Mouse (Mus musculus): ENCODE data around the gene Cacna2d2. TPM values are rescaled to one million over a fixed set of nuclear protein-coding genes. Genes with fewer than 3 reads are reported as not detected.
"Not testable (repeated sequence)": the region's sequence is repeated elsewhere in the genome, so short reads cannot be mapped to it uniquely, and the experiment has no call there.

The Cacna2d2 gene
- total and polyA plus RNA-seq, 2 experiments from 2014 or later, result 7.6 to 108 TPM

DNA sequence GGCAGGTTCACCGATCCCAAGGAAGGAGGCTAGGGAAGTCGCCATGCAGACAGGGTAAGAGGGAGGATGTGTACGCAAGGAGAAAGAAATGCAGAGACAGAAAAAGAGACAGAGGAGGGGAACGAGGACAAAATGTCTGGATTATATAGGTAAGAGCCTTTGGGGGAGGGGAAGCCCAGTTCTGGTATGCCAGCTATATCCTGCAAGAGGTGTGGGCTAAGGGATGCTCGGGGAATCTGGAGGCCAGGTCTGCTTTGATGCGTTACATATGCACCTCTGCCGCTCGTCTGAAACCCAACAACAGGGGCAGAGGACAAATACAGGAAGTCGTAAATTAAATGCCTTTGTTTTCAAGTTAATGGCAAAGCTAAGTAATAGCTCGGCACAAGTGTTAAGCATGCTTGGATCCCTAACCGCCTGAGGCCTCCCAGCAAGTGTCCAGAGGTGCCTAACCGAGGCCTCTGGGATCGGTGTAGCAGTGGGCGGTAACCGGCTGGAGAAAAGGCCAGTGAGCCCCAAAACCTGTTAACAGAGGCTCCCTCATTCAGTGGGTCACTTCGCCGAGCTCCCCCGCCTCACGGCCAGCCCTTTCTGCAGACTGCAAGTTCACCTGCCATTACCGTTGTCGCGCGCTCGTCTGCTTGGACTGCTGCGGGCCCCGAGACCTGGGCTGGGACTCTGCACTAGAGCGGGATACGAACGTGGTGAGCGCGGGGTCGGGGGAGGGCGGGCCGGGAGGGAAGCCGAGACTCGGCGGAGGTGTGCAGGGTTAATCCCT lies 154.3 kb downstream of the Cacna2d2 start:
- Histone ChIP-seq H3K9ac (replicated peaks; ENCODE audit: low read length) (peak overlapping the region; percentile 66), H3K36me3 (ENCODE audit: insufficient read depth, low read length) (peaks cover 18% of the 10 kb centered on the region), H3K4me1 (ENCODE audit: insufficient read depth, low read length) (peaks cover 31% of the 10 kb centered on the region), H3K4me2 (ENCODE audit: low read depth, low read length) (peak overlapping the region; percentile 68), H3K27ac (peak overlapping the region; percentile 74), H3K4me3 (ENCODE audit: low read length) (peak overlapping the region; percentile 64), H3K27me3 (ENCODE audit: insufficient read depth, low read length) (0 out of 2 replicates have a peak, but pooled peaks cover 7% of the 10 kb centered on the region), H3K9me3 (ENCODE audit: low read length) (no peaks in the 10 kb centered on the region)
- DNase-seq (ENCODE audit: low spot score) (no peak), ATAC-seq (peak; percentile 1; the same call in 1 of the 2 replicates)
- no peak for TF ChIP-seq CTCF (IDR thresholded peaks at IDR 0.05; ENCODE audit: low read depth)
- 10% methylated on average over 37 of the region's 37 CpGs for WGBS

DNA sequence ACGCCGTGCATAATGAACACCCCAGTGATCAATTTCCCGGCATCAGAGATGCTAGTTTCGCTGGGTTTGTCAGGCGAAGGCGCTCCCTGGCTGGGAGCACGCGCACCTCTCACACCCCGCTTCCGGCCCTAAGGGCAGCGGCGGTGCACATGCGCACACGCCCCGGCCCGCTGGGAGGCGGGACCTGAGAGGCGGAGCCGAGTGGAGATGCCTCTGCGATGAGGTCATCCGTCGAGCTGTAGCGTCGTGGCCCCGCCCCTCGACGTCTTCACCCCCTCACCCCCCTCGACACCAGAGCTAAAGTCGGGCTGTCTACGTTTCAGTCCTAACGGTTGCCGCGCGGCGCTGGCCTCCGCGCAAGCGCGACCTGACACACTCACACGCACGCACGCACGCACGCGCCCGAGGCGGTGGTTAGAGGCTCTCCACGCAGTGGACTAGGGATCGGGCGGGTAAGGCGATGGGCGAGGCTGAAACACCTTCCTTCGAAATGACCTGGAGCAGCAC lies 155.0 kb downstream of the Cacna2d2 start:
- ATAC-seq, result peak; percentile 96
- peak; percentile 40; the same call in 1 of the 2 replicates for TF ChIP-seq CTCF (IDR thresholded peaks at IDR 0.05; ENCODE audit: low read depth)
- Histone ChIP-seq H3K9me3 (ENCODE audit: low read length) (no peaks in the 10 kb centered on the region), H3K4me3 (ENCODE audit: low read length) (peak overlapping the region; percentile 64), H3K27ac (peak overlapping the region; percentile 74), H3K4me1 (ENCODE audit: insufficient read depth, low read length) (peaks cover 31% of the 10 kb centered on the region), H3K4me2 (ENCODE audit: low read depth, low read length) (peak overlapping the region; percentile 68), H3K36me3 (ENCODE audit: insufficient read depth, low read length) (peaks cover 25% of the 10 kb centered on the region), H3K9ac (replicated peaks; ENCODE audit: low read length) (peak overlapping the region; percentile 66), H3K27me3 (ENCODE audit: insufficient read depth, low read length) (0 out of 2 replicates have a peak, but pooled peaks cover 7% of the 10 kb centered on the region)
- DNase-seq (ENCODE audit: low spot score), result peak; percentile 99
- WGBS, result 0% methylated on average over 50 of the region's 53 CpGs

DNA sequence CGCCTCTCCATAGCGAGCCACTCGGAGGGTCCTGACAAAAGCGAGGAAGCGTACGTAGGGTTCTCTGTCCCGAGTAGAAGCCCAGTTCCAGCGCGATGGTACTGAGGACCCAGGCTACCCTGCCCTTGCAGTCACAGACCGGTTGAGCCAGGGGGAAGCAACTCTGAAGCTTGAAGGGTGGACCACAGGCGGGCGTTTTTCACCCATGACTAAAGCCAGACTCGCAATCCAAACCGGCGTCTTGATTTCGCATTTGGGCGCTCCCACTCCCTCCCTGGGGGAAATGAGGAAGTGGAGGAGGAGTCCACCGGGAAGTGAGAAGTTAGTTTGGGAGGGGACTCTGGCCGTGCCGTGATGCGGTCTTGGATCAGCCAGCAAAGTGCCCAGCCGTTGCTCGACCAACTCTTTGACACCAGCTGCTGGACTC lies 155.6 kb downstream of the Cacna2d2 start:
- peak; percentile 21; the same call in 1 of the 2 replicates for TF ChIP-seq CTCF (IDR thresholded peaks at IDR 0.05; ENCODE audit: low read depth)
- Histone ChIP-seq H3K9ac (replicated peaks; ENCODE audit: low read length) (peak overlapping the region; percentile 64), H3K9me3 (ENCODE audit: low read length) (no peaks in the 10 kb centered on the region), H3K27me3 (ENCODE audit: insufficient read depth, low read length) (0 out of 2 replicates have a peak, but pooled peaks cover 7% of the 10 kb centered on the region), H3K27ac (peak overlapping the region; percentile 74), H3K4me3 (ENCODE audit: low read length) (peak overlapping the region; percentile 64), H3K4me1 (ENCODE audit: insufficient read depth, low read length) (peaks cover 31% of the 10 kb centered on the region), H3K4me2 (ENCODE audit: low read depth, low read length) (peak overlapping the region; percentile 68), H3K36me3 (ENCODE audit: insufficient read depth, low read length) (peaks cover 31% of the 10 kb centered on the region)
- DNase-seq (ENCODE audit: low spot score), result peak; percentile 57
- no peak for ATAC-seq
- WGBS, result under 1% methylated on average over 23 of the region's 23 CpGs

DNA sequence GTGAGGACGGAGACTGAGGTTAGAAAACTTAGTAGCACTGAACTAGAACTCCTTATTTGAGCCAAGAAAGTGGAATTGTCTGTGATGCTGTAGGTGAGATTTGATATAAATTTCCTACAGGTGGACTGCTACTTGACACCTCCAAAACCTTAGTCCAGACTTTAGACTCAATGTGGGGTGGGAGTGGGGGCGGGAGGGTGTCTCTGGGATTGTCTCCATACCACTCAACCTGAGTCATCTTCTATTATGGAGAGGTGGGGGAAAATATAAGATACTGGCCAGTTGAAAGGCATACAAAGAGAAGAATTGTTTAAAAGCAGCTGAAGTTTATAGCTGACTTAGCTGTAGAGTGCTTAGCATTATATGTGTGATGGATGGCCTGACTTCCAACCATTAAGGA lies 156.3 kb downstream of the Cacna2d2 start:
- Histone ChIP-seq H3K4me1 (ENCODE audit: insufficient read depth, low read length) (peaks cover 31% of the 10 kb centered on the region), H3K4me2 (ENCODE audit: low read depth, low read length) (peak overlapping the region; percentile 68), H3K27me3 (ENCODE audit: insufficient read depth, low read length) (0 out of 2 replicates have a peak, but pooled peaks cover 7% of the 10 kb centered on the region), H3K9me3 (ENCODE audit: low read length) (no peaks in the 10 kb centered on the region), H3K27ac (no peak overlapping the region), H3K36me3 (ENCODE audit: insufficient read depth, low read length) (peaks cover 32% of the 10 kb centered on the region), H3K4me3 (ENCODE audit: low read length) (peak overlapping the region; percentile 64), H3K9ac (replicated peaks; ENCODE audit: low read length) (peak overlapping the region; percentile 64; the same call in 1 of the 2 replicates)
- DNase-seq (ENCODE audit: low spot score), result no peak
- 50% methylated on average over 2 of the region's 2 CpGs for WGBS
- no peak for ATAC-seq
- no peak for TF ChIP-seq CTCF (IDR thresholded peaks at IDR 0.05; ENCODE audit: low read depth)

DNA sequence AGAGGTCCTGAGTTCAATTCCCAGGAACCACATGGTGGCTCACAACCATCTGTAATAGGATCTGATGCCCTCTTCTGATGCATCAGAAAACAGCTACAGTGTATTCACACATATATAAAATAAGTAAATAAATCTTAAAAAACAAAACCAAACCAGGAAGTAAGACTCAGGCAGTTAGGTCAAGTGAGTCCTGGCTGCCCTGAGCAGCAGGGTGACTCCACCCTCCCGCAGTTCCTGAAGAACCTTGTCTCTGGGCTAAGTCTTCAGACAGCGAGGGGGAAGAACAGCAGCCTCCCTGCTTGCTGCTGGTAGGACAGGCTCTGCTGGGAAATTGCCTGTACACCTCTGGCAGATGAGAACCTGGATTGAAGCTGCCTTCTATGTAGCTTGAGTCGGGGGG lies 156.9 kb downstream of the Cacna2d2 start:
- Histone ChIP-seq H3K4me3 (ENCODE audit: low read length) (no peak overlapping the region), H3K27ac (no peak overlapping the region), H3K36me3 (ENCODE audit: insufficient read depth, low read length) (peaks cover 33% of the 10 kb centered on the region), H3K4me1 (ENCODE audit: insufficient read depth, low read length) (peaks cover 28% of the 10 kb centered on the region), H3K27me3 (ENCODE audit: insufficient read depth, low read length) (0 out of 2 replicates have a peak, but pooled peaks cover 5% of the 10 kb centered on the region), H3K4me2 (ENCODE audit: low read depth, low read length) (peak overlapping the region; percentile 68), H3K9me3 (ENCODE audit: low read length) (no peaks in the 10 kb centered on the region), H3K9ac (replicated peaks; ENCODE audit: low read length) (0 out of 2 replicates have a peak overlapping the region, but pooled peaks have one; percentile 2)
- DNase-seq (ENCODE audit: low spot score) (no peak), ATAC-seq (no peak)
- WGBS, result 89% methylated on average over 3 of the region's 3 CpGs
- no peak for TF ChIP-seq CTCF (IDR thresholded peaks at IDR 0.05; ENCODE audit: low read depth)

DNA sequence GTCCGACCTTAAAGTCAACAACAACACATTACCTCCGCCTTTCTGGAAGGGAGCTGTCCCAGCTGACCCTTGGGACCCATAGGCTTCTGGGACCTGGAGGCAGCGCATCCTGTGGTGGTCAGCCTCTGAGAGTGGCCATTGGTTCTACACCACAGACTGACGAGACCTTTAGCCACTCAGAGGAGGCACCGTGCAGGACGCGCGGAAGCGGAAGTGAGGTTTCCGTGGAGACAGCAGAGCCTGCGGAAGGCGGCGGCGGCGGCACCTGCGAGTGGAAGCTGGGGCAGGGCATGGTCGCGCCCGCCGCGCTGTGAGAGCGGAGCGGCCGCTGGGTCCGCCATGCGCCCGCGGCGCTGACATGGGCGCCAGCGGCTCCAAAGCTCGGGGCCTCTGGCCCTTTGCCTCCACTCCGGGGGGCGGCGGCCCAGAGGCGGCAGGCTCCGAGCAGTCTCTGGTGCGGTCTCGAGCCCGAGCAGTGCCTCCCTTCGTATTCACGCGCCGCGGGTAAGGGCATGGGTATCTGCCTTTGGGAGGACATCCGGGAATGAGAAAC lies 163.7 kb downstream of the Cacna2d2 start, which contains the start of gene Tusc2:
TSS of gene Tusc2 (plus strand) at position 227 of the 553 bp plus-strand sequence.
- Histone ChIP-seq H3K4me2 (ENCODE audit: low read depth, low read length) (peak within 1 kb of the TSS; percentile 95), H3K9me3 (ENCODE audit: low read length) (no peaks in the 10 kb centered on the region), H3K27ac (peak within 1 kb of the TSS; percentile 79), H3K4me1 (ENCODE audit: insufficient read depth, low read length) (peaks cover 15% of the 10 kb centered on the region), H3K27me3 (ENCODE audit: insufficient read depth, low read length) (no peaks in the 10 kb centered on the region), H3K4me3 (ENCODE audit: low read length) (peak within 1 kb of the TSS; percentile 92), H3K36me3 (ENCODE audit: insufficient read depth, low read length) (peaks cover 39% of the 10 kb centered on the region), H3K9ac (replicated peaks; ENCODE audit: low read length) (peak within 1 kb of the TSS; percentile 85)
- peak; percentile 97 for ATAC-seq
- TF ChIP-seq CTCF (IDR thresholded peaks at IDR 0.05; ENCODE audit: low read depth), result no peak
- DNase-seq (ENCODE audit: low spot score), result peak; percentile 96
- 3% methylated on average over 42 of the region's 46 CpGs for WGBS

DNA sequence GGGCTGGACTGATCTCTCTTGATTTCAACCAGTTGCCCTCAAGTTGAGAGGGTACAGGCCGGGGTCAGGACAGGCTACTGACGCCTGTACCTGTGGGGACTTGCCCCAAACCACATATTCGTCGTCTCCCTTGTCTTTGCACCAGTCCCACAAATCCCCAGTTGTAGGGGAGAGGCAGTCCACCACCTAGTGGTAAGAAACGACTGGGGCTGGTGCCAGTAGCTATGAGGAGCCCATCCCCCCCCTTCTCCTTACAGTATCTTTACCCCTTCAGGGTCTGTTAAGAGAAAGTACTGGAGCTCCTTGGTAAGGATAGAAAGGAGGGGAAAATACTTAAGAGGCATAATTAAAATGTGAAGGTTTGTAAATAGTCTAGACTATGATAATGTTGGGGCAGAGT lies 166.1 kb downstream of the Cacna2d2 start:
- H3K9me3 ChIP-seq (ENCODE audit: low read length); H3K4me3 ChIP-seq (ENCODE audit: low read length); H3K9ac ChIP-seq (replicated peaks; ENCODE audit: low read length); DNase-seq (ENCODE audit: low spot score); H3K4me2 ChIP-seq (ENCODE audit: low read depth, low read length); H3K27ac ChIP-seq; ATAC-seq; H3K27me3 ChIP-seq (ENCODE audit: insufficient read depth, low read length): not testable (repeated sequence)
- peaks cover 25% of the 10 kb centered on the region for H3K4me1 ChIP-seq (ENCODE audit: insufficient read depth, low read length)
- WGBS, result 47% methylated on average over 5 of the region's 5 CpGs
- peaks cover 19% of the 10 kb centered on the region; the same call in 1 of the 2 replicates for H3K36me3 ChIP-seq (ENCODE audit: insufficient read depth, low read length)
